In genomic region chr1:160251388-160252007, GRCm38 (mm10) we compare ENCODE assay signal across 1 mouse cellular context.
TF ChIP-seq lines count a peak whose summit lies in the region.

No protein-coding gene starts in this region.

TF ChIP-seq in CH12.LX, 34 proteins besides CTCF, POLR2A, EP300 and RAD21:
- no peak for TF ChIP-seq UBTF (IDR thresholded peaks at IDR 0.05; ENCODE audit: low read depth, low read length)
- TF ChIP-seq NELFE (IDR thresholded peaks at IDR 0.05; ENCODE audit: low read depth, low read length) = no peak
- 0 out of 2 replicates have a peak, but pooled peaks have one; percentile 35 for TF ChIP-seq MAZ (IDR thresholded peaks at IDR 0.05; ENCODE audit: low read depth, low read length)
- TF ChIP-seq ZMIZ1 (IDR thresholded peaks at IDR 0.05; ENCODE audit: low read depth, low read length) = no peak
- peak; percentile 80 for TF ChIP-seq JUND (conservative IDR thresholded peaks at IDR 0.05; ENCODE audit: low read depth, low read length)
- TF ChIP-seq RCOR1 (conservative IDR thresholded peaks at IDR 0.05; ENCODE audit: low read depth, low read length) = 0 out of 2 replicates have a peak, but pooled peaks have one; percentile 52
- TF ChIP-seq MYC (IDR thresholded peaks at IDR 0.05; ENCODE audit: low read depth, low read length) = 0 out of 2 replicates have a peak, but pooled peaks have one; percentile 30
- TF ChIP-seq ZKSCAN1 (IDR thresholded peaks at IDR 0.05; ENCODE audit: borderline replicate concordance, low read depth, low read length) = no peak
- TF ChIP-seq ETS1 (conservative IDR thresholded peaks at IDR 0.05; ENCODE audit: low read depth, low read length) = peak; percentile 50; the same call in 1 of the 2 replicates
- TF ChIP-seq MXI1 (IDR thresholded peaks at IDR 0.05; ENCODE audit: low read depth, low read length) = peak; percentile 64; the same call in 1 of the 2 replicates
- peak; percentile 64; the same call in 1 of the 2 replicates for TF ChIP-seq TCF12 (IDR thresholded peaks at IDR 0.05; ENCODE audit: low read depth, low read length)
- TF ChIP-seq ZC3H11A (IDR thresholded peaks at IDR 0.05; ENCODE audit: low read depth, low read length) = no peak
- no peak for TF ChIP-seq USF2 (conservative IDR thresholded peaks at IDR 0.05; ENCODE audit: low read depth, low read length)
- TF ChIP-seq MEF2A (IDR thresholded peaks at IDR 0.05; ENCODE audit: borderline replicate concordance, low read depth, low read length) = peak; percentile 41; the same call in 1 of the 2 replicates
- peak; percentile 88; the same call in 1 of the 2 replicates for TF ChIP-seq CHD1 (IDR thresholded peaks at IDR 0.05; ENCODE audit: low read depth, low read length)
- no peak for TF ChIP-seq USF1 (IDR thresholded peaks at IDR 0.05; ENCODE audit: low read depth, low read length)
- TF ChIP-seq MAX (IDR thresholded peaks at IDR 0.05; ENCODE audit: low read length) = no peak
- TF ChIP-seq BHLHE40 (IDR thresholded peaks at IDR 0.05; ENCODE audit: low read depth, low read length) = peak; percentile 29
- TF ChIP-seq E2F4 (IDR thresholded peaks at IDR 0.05; ENCODE audit: insufficient replicate concordance, low read depth, low read length) = no peak
- peak; percentile 82; the same call in 1 of the 2 replicates for TF ChIP-seq SIN3A (IDR thresholded peaks at IDR 0.05; ENCODE audit: low read length)
- no peak for TF ChIP-seq POLR2AphosphoS2 (IDR thresholded peaks at IDR 0.05; ENCODE audit: low read depth, low read length)
- TF ChIP-seq TBP (conservative IDR thresholded peaks at IDR 0.05; ENCODE audit: low read depth, low read length) = 0 out of 2 replicates have a peak, but pooled peaks have one; percentile 20
- TF ChIP-seq KAT2A (IDR thresholded peaks at IDR 0.05; ENCODE audit: insufficient replicate concordance, low read length) = no peak
- peak; percentile 55 for TF ChIP-seq CHD2 (IDR thresholded peaks at IDR 0.05; ENCODE audit: low read length)
- TF ChIP-seq SMC3 (IDR thresholded peaks at IDR 0.05; ENCODE audit: low read depth, low read length) = no peak
- no peak for TF ChIP-seq NRF1 (IDR thresholded peaks at IDR 0.05; ENCODE audit: low read depth, low read length)
- TF ChIP-seq IRF4 (IDR thresholded peaks at IDR 0.05; ENCODE audit: low read depth, low read length) = peak; percentile 48
- 0 out of 2 replicates have a peak, but pooled peaks have one; percentile 15 for TF ChIP-seq HCFC1 (IDR thresholded peaks at IDR 0.05; ENCODE audit: low read depth, low read length)
- peak; percentile 35; the same call in 1 of the 2 replicates for TF ChIP-seq MAFK (IDR thresholded peaks at IDR 0.05; ENCODE audit: insufficient replicate concordance, low read length)
- TF ChIP-seq PAX5 (IDR thresholded peaks at IDR 0.05; ENCODE audit: low read length) = no peak
- TF ChIP-seq GABPA (IDR thresholded peaks at IDR 0.05; ENCODE audit: insufficient replicate concordance, low read depth, low read length) = no peak
- TF ChIP-seq ELF1 (IDR thresholded peaks at IDR 0.05; ENCODE audit: low read depth, low read length) = peak; percentile 31; the same call in 1 of the 2 replicates
- no peak for TF ChIP-seq ZNF384 (IDR thresholded peaks at IDR 0.05; ENCODE audit: low read depth, low read length)
- TF ChIP-seq JUN (IDR thresholded peaks at IDR 0.05; ENCODE audit: insufficient read depth, low read depth, low read length) = peak; percentile 74
